Mouse (Mus musculus) bone marrow macrophage, adult 2 months (primary cell): Measurements from ENCODE around the gene Patj.

Experiments
- CTCF ChIP-seq: IDR thresholded peaks from 2 replicates; pipeline ENCODE4 v1.5.1; 2012; ENCODE audit warnings: low read depth, mild to moderate bottlenecking, low read length, moderate library complexity
- POLR2A ChIP-seq: IDR thresholded peaks from 2 replicates; pipeline ENCODE4 v1.6.1; 2012; ENCODE audit warnings: mild to moderate bottlenecking, low read depth, low read length, borderline replicate concordance

GRCm38 (mm10) chr4:98577957-98578541, 182.5 kb downstream of the Patj start:
- TF ChIP-seq POLR2A (no peak), CTCF (no peak)
